Mouse (Mus musculus) regulatory T cell (primary cell): ENCODE data around the gene Grk3.

ENCODE experiments used
- in situ Hi-C: fragments of 300-600 bp; cut with MboI, MseI; formaldehyde crosslinking; loops from one replicate; pipeline ENCODE4 v1.15.1; 2025; ENCODE audit warnings: high pct_unique_total_duplicates

Grk3 gene

DNA sequence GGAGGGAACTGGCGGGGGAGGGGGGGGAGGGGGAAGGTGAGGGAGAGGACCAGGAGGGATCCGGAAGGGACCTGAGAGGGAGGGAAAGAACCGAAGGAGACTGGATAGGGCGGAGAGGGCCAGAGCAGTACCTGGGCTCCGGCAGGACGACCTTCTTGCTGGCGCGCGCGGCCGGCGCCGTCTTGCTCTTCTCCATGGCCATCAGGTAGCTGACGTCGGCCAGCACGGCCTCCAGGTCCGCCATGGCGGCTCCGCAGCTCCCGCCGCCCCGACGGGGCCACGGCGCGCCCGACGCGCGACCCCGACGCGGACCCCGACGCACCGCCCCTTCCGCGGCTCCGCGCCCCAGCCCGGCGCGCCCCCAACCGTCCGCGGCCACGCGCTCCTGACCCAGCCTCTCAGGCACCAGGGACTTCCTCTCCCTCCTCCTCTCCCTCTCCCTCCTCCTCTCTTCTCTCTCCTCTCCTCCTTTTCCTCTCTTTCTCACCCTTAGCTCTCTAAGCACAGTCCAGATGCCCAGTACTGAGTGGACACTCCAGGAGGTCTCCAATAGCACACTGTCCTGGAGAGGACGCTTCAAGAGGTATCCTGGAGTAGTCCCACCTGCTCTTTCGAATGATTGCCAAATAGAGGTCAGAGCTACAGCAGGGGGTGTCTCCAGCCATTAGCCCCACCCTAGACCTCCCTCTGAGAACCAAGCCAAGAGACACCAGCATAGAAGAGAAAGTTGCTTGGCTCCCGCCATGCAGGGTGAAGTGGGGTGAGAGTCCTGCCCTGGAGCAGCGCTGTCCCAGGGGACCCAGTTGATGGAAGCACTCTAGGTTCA lies at the start of gene Grk3:
Gene Grk3 (minus strand): TSS at position 556 of the 826 bp plus-strand sequence.
- in situ Hi-C loops = no loop called here

DNA sequence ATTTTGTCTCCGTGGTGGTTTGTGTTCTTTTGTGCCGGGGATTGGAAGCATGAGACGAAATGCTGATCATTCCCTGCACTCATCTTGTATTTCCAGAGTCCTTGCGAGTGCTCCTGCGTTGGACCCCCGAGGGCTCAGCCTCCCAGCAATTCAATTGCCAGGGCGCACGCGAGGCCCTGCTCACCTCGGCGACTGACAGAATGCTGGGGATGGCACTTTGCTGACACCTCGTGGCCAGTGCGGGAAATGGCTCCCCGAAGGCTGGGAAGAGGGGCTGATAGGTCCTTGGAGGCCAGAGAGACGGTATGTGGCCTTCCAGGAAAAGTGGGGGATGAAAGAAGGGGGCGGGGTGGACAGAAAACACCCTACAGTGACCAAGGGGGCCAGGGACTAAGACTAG lies 38.7 kb upstream of the Grk3 start:
- in situ Hi-C loops = no loop called here

DNA sequence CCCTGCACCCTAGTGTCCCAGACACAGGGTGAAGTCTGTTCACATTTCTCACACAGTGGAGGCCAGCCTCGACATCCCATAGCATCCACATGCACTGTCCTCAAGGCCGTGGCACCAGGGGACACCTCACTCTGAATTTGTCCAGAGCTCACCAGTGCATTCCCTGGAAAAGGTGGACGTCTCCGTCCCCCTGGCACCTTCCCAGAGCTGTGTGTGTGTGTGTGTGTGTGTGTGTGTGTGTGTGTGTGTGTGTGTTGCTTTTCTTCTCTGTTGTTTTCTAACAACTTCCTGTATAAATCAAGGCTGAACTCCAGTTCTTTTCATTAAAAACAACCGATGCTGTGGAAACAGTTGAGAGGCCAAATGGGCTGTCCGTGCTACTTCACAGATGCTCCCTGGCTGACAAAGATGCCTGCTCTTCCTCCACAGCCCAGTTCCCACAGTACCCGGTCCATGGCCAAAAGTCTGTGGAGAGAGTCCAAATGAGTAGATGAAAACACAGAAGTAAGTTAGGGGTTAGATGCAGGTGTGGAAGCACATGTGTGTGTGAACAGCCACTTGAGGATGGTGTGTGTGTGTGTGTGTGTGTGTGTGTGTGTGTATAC lies 35.1 kb upstream of the Grk3 start:
- in situ Hi-C loops = no loop called here

DNA sequence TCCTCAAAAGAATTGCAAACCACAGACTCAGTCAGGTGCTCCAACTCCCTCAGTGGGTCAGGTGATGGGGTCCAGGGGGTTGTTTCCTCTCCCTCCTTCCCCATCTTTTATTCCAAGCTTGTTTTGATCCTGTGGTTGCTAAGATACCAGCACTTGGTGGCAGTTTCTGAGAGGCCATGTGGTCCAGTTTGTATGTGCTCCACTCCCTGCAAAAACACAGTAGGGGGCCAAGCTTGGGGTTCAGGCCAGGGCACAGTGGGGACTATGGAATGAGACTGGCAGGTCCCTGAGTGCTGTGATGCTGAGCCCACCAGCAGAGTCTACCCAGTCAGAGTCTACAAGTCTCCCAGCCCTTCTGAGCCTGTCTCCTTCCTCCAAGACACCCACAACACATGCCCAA lies 34.3 kb upstream of the Grk3 start:
- in situ Hi-C loops = no loop called here

DNA sequence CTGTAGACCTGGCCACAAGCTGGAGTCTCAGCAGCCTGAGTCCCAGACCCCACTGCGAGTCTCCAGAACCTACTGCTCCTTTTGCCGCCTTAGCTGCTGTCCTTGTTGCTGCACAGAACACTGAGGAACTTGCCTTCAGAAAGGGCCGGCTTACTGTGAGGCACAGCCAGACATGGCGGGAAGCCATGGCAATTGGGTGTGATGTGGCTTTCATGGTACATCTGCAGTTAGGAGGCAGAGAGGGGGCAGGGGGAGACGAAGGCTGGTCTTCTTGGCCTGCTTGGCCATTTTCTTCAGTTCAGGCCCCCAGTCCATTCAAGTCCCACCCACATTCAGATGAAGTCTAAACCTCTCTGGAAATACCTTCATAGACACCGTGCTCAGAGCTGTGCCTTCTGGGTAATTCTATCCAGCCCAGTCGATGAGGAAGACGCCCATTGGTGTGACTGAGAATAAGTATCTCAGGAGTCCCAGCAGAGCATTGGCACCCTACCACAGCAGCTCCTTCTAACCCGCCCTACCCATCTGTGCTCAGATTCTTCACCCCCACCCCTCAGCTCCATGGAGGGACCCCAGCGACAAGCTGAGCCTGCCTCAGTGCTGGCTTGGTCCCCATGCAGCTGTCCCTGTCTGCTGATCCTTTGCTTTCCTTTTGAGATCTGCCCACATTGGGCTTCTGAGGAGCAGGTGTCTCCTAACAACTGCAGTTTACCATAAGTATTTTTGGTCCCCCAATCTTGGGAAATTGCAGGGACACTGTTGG lies 30.1 kb upstream of the Grk3 start:
- in situ Hi-C loops = no loop called here

DNA sequence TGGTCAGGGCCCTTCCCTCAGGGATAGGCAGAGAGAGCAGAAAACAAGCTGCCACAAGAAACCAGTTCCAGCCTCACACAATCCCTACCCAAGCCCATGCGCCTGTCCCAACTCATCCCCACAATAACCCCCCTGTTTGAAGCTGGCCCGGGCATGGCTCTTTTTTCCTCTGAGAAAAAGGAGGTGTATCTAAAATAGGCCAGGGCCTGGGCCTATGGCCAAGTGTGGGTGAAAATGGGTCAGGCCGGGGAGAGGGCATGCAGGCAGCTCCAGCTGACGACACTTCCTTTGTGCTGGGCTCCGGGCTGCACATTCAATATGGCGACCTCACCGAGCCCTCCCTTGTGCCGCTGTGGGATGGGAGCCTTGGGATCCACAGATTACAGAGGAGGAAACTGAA lies 27.9 kb upstream of the Grk3 start:
- in situ Hi-C loops = no loop called here

DNA sequence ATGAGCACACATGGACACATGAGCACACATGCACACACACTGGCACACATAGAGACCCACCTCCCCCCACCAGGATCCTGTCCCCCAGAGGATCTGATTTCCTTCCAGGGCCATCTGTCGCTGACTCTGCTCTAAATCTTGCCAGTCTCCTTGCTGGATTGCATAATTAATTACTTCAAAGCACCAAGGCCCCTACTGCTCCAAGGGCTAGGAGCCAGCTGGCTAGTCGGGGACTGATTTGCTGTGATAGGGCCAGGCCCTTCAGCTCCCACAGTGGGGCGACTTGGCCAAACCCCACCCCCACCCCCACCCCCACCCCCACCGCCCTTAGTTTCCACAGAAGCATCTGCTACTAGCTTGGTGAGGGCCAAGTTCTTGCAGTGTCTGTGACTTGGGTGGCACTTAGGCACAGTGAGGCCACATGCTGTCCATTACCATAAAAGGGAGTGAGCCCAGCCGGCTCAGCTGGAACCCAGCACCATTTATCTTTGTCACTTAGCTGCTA lies 26.0 kb upstream of the Grk3 start:
- in situ Hi-C loops = no loop called here

DNA sequence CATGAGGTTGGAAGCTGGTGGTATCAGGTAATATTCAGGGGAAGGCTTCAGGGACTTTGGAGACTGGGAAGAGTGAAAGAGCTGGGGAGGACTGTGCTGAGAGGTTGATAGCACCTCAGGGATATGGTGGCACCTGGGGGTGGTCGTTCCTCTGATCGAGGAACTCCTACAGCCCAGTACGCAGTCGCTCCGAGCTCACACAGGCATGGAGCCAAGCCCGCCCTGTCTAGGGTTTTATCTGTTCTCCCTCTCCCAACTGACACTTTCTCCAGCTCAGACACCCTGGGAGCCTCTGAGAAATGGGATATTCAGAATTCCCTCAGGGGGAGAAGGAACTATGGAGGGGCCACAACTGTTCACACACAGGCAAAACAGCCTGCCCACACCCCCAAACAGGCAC lies 25.2 kb upstream of the Grk3 start:
- in situ Hi-C loops = no loop called here

DNA sequence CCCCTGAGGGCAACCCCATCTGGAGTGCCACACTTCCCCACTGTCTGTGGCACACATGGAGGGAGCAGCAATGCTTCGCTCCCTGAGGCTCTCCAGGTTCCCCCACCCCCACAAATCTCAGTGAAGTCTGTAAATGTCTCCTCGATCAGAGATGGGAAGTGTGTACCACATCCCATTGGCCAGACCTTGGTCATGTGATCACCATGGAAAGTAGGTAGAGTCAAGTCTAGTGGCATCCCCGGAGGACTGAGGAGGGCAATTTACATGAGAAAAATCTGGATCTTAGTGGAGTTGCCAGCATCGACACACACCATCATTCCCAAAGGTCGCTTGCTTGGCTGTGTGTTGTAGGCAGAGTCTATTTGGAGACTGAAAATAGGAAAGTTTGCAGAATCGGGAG lies 23.0 kb upstream of the Grk3 start:
- in situ Hi-C loops = no loop called here

DNA sequence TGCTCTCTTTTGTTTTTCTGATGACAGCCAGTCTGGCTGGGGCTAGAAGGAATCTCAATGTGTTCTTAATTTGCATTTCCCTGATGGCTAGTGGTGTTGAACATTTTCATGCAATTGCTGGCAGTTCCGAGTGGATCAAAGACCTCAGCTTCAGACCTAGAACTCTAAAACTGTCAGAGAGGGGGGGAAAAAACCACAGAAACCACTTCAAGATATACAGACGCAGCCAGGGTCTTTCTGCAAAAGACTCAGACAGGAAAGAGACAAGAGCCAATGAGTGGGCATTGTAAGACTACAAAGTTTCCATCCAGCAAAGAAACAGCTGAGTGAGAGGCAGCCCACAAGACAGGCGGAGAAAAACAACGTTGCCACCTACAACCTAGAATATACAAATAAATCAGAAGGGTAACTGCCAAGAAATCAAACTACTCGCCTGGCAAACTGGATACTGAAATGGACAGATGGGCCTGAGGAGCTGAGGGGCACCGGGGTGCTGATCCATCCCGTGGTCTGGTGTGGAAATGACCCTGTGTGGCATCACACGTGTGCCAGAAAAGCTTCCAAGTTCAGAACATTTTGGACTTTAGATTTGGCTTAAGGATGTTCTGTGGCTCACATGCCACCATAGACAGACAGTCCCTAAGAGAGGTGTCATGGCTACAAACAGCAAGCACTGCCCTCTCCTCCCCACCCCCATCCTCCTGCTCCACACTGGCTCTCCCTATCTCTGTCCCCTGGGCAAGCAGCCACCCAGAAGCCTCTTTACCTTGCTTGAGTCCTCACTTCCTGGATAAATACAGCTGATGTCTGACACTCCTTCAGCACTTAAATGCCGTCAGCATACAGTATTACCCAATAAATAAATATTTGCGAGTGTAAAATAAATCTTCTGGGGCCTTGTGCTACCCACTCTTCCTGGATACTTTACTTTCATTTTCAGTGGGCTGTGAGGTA lies 19.8 kb upstream of the Grk3 start:
- in situ Hi-C loops = no loop called here

DNA sequence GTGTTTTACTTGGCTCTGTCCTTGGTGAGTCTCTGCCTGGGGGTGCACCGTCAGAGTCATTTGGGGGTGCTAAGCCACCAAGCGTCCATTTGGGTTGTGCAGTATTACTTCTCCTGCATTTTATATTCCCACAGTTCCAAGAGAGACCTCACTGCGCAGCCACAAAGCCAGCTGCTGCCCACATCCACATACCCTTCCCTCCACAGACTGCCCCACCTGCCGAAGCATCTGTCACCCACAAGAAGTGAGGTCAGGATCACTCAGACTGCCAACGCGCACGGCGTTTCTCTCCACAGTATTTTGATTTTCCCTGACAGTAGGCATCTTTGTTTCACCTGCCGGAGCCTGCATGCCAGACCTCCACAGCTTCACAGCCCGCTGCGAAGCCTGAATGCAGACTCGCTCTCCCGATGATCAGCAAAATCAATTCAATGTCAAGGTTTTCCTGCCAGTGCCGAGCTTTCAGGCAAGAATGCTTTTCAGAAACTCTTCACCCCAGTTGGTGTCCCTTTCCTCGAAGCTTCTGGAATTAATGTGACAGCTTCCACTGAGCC lies 15.7 kb upstream of the Grk3 start:
- in situ Hi-C loops = no loop called here

DNA sequence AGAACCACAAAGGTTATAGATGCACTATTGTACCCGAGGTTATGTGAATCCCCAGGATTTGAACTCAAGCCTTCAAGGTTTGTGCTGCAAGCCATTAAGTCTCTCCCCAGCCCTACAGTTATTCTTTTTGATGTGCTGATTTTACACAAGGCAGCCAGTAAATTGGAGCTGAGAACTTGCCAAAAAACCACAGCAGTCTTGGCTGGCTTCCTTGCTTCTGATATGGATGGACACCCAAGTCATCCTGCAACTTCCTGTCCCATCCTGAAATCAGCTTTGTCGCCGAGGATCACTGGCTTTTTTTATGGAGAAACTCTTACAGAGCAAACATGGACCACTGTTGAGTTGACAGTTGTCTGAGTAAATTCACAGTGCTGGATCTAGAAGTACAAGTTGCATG lies 14.5 kb upstream of the Grk3 start:
- in situ Hi-C loops = no loop called here

DNA sequence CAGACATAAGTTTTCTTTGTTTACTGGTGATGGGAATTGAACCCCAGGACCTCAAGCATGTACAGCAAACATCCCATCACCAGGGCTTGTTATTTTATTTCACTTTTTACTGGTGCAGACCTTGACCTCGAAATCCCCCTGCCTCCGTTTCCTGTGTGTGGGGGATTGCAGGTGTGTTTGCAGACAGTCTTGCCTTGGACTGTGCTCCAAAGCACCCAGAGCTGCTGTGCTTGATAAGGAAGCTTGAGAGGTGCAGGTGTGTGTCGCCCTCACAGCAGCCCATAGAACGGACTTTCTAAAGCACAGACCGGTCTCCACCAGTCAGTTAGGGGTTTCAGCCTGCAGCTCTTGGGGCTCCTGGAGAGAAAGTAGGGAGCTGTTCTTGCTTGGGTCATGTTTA lies 11.1 kb upstream of the Grk3 start:
- in situ Hi-C loops = no loop called here

DNA sequence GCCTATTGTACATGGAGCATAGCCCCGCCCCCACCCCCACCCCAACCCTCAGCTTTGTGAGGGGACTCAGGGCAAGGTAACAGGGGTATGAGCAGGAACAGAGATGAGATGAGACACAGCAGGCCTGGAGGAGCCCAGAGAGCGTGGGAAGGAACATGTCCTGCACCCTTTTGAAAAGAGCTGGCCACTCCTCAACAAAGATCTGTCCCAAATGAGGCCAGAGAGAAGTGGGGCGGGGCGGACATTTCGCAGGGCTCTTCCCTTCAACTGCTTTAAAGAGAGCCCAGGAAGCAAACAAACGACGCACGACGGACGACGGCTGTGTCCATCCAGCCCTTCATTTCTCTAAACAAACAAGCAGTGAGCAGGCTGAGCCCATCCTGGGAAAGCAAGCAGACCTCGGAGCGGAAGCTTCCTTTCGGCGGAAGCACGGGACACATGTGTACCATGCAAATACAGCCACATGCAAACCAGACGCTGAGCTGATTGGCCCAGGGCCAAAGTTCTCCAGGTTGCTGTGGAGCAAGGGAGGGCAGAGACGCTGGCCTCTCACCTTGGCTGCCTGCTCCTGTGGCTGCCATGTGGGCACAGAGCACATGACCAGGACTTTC lies 8.7 kb upstream of the Grk3 start:
- in situ Hi-C loops = no loop called here

DNA sequence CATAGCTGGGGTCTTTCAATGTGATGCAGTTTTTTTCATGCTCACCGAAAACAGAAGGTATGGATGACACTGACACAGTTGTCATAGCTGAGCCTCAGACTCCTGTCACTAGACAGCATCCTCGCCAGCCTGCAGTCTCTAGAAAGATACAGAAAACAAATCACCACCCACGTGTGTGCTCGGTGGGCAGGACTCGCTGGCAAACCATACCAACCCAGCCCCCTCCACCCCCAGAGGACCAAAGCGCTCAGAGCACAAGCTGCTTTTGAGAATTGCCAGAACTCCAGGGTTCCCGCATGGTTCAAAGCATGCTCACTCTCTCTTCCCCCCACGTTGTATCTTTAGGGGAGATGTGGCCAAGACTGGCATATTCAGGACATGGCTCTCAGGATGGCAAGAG lies 2.6 kb upstream of the Grk3 start:
- in situ Hi-C loops = no loop called here

DNA sequence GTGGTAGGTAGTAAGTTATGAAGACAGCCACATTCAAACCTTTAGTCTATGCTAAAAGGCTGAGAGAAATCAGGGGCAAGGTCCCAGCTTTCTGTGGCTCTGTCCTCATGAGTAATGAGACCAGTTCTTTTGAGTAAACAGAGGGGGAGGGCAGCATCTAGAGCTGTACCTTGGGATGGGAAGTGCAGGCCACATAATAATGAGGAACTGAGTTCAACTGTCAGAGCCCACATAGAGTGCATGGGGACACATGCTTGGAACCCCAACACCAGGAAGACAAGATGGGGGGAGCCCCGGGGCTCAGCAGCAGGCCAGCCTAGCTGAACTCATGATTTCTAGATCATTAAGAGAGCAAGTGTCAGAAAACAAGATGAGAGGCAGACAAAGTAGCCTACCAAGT lies 1.4 kb upstream of the Grk3 start:
- in situ Hi-C loops = no loop called here

DNA sequence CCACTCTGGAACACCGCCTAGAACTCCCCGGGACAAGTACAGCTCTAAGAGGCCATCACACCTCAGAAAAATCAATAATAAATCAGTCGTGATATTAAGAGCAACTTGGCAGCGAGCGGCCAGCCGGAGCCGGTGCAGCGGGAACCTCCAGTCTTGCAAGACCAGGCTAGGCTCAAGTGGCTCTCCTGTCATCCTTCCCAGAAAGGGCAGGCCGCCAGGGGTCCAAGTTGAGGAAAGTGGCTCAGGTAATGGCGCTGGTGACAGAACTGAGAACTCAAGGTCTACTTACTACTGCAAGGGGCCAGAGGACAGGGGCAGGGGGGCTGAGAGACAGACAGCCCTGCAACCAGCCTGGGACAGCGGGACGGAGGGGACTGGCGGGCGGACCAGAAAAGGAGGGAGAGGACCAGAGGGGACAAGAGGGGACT lies 769 bp downstream of the Grk3 start:
- in situ Hi-C loops = no loop called here

DNA sequence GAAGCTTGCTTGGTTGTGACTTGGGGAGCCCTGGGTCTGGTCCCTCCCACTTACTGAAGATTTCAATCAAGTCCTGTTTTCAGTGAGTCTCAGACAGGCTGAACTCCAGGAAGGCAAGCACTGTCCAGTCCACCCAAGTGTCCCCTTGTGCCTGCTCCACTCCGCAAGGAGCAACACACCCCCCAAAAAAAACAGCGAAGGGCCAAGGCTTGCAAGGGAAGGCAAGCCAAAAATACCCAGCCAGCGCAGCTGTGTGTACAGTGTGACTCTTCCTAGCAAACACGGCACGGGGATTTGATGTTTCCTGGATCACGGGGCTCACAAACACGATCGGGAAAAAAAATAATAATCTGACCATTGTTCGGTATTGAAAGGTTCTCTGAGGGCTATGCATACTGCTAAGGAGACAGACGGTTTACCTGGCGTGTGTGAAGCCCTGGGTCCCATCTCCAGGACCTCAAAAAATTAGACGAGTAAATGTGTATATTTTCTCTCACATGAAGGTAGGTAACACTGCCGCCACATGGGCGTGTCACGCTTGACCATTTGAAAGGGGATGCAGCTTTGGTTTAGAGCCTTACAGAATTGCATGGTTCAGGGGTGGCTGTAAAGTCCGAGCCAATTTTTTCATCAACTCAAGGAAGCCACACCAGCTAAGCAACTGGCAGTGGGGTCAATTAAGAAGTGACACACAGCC lies 1.3 kb downstream of the Grk3 start:
- in situ Hi-C loops = no loop called here

DNA sequence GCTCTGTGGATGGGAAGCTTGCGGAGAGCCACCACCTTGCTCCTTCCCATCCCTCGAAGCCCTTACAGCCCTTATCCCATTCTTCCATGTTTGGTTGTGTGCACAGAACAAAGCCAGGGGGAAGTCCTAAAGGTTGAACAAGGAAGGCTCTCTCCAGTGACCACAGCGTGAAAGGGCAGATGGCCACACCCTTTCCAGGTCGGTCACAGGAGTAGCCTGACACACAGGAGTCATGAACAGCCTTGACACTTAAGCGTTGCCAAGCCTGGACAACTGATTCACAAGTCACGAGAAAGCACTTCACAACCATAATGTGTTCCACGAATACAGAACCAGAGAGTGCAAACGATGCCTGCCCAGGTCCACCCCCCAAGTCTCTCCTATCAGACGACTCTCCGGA lies 3.7 kb downstream of the Grk3 start:
- in situ Hi-C loops = no loop called here

DNA sequence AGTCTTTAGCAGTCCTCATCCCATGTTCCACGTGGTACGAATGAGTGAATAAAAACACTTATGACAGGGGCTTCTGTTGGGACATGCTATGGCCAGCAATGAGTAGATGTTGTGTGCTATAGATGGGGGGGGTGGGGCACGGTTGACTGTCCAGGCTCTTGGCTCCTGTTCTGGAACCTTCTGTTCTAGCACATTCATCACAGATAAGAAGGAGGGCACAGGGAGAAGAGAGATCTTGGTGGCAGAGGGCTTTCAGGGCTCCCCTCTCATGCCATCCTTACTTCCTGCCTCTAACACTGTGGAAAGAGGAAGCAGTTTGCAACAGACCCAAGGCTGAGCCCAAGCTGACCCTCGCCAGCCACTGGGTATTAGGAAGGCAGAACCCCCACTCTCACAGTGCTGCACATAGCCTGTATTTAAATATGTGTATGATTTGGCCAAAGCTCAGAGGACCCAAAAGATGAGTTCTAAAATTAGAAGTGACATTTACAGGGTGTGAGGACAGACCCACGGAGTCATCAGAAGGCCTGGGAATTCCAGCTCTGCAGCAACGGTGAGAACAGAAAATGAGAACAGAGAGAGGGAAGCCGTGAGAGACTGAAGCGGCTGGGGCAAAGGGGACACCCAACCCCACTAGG lies 6.3 kb downstream of the Grk3 start:
- in situ Hi-C loops = no loop called here
